Mouse (Mus musculus): ENCODE measurements around the gene Osmr. TPM values are rescaled to one million over a fixed set of nuclear protein-coding genes. Genes with fewer than 3 reads are reported as not detected.

Osmr gene
- polyA plus RNA-seq, 1 experiment from 2014 or later = 0.74 TPM

DNA sequence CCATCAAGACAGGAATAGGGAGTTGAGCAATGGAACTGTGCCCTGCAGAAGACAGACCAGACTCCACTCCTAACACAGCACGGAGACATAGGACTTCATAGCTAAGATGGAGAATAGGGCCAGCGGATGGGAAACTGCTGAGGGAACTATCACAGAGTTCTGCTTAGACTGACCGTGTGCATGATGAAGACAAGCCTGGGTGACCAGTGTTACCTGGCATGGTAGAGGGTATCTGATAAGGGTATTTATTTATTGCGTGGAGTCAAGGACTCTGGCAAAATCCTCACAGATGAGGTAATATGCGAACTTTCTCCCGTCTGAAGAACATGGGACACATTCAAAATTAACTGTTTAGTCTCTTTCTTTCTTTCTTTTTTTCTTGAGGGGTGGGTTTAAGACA lies 9.5 kb upstream of the Osmr start:
- no peak overlapping the region for H3K4me2 ChIP-seq
- H3K27ac ChIP-seq = no peak overlapping the region
- H3K4me3 ChIP-seq (replicated peaks) = no peak overlapping the region
- H3K9ac ChIP-seq (replicated peaks) = no peak overlapping the region
- WGBS = 90% methylated on average over 6 of the region's 6 CpGs
- H3K36me3 ChIP-seq = no peaks in the 10 kb centered on the region
- no peak for ATAC-seq (ENCODE audit: insufficient number of reproducible peaks, insufficient read depth, low FRiP score, low TSS enrichment, low read depth)
- H3K27me3 ChIP-seq = no peaks in the 10 kb centered on the region
- H3K9me3 ChIP-seq = no peaks in the 10 kb centered on the region
- H3K4me1 ChIP-seq (replicated peaks) = 0 out of 2 replicates have a peak, but pooled peaks cover 1% of the 10 kb centered on the region

DNA sequence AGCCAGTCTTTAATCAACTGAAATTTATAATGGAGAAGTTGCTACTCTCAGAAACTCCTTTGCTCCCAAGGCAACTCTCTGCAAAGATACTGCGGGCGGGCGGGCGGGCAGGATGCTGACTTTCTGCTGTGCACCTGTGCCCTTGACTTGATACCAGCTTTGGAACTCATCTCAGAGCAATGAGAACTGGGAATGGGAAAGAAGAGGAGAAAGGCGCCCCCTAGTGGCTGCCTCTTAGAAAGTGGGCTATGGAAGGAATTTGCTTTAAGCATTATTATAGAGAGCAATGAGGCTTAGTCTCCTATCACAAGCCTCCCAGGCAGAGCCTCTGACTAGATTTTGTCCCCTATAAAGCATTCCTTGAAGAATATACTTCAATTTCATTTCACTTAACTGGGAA lies 9.0 kb upstream of the Osmr start:
- H3K27ac ChIP-seq = no peak overlapping the region
- no peak overlapping the region for H3K4me2 ChIP-seq
- H3K36me3 ChIP-seq = no peaks in the 10 kb centered on the region
- 48% methylated on average over 5 of the region's 5 CpGs for WGBS
- no peak overlapping the region for H3K4me3 ChIP-seq (replicated peaks)
- H3K27me3 ChIP-seq = no peaks in the 10 kb centered on the region
- no peak overlapping the region for H3K9ac ChIP-seq (replicated peaks)
- no peaks in the 10 kb centered on the region for H3K9me3 ChIP-seq
- ATAC-seq (ENCODE audit: insufficient number of reproducible peaks, insufficient read depth, low FRiP score, low TSS enrichment, low read depth) = no peak
- 0 out of 2 replicates have a peak, but pooled peaks cover 3% of the 10 kb centered on the region for H3K4me1 ChIP-seq (replicated peaks)

GRCm38 (mm10) chr15:6883091-6883490 lies 8.3 kb upstream of the Osmr start:
- Histone ChIP-seq H3K27me3 (no peaks in the 10 kb centered on the region), H3K27ac (no peak overlapping the region), H3K4me3 (replicated peaks) (no peak overlapping the region), H3K9me3 (no peaks in the 10 kb centered on the region), H3K4me1 (replicated peaks) (0 out of 2 replicates have a peak, but pooled peaks cover 3% of the 10 kb centered on the region), H3K4me2 (no peak overlapping the region), H3K36me3 (no peaks in the 10 kb centered on the region), H3K9ac (replicated peaks) (no peak overlapping the region)
- no peak for ATAC-seq (ENCODE audit: insufficient number of reproducible peaks, insufficient read depth, low FRiP score, low TSS enrichment, low read depth)
- WGBS = 76% methylated on average over 4 of the region's 4 CpGs

DNA sequence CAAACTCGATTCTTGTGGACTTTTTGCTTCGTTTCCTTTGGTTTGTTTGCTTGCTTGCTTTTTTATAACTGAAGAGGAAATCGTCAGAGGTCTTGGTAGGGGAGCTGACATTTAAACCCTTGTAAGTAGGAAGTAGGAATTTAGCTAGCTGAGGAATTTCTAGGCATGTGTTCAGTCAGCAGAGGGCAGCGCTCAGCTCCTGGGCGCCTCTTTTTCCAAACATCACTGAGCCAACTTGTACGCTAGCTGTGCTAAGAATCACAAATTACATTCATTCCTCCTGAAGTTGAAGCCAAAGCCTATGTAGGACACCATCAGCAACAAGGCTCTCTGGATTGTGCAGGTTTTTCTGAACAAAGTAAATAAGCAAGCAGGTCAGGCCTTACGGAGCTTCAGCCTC lies 7.4 kb upstream of the Osmr start:
- Histone ChIP-seq H3K27ac (no peak overlapping the region), H3K9me3 (no peaks in the 10 kb centered on the region), H3K9ac (replicated peaks) (no peak overlapping the region), H3K27me3 (no peaks in the 10 kb centered on the region), H3K36me3 (no peaks in the 10 kb centered on the region), H3K4me2 (no peak overlapping the region), H3K4me3 (replicated peaks) (no peak overlapping the region), H3K4me1 (replicated peaks) (0 out of 2 replicates have a peak, but pooled peaks cover 3% of the 10 kb centered on the region)
- ATAC-seq (ENCODE audit: insufficient number of reproducible peaks, insufficient read depth, low FRiP score, low TSS enrichment, low read depth) = no peak
- WGBS = 44% methylated on average over 7 of the region's 7 CpGs

DNA sequence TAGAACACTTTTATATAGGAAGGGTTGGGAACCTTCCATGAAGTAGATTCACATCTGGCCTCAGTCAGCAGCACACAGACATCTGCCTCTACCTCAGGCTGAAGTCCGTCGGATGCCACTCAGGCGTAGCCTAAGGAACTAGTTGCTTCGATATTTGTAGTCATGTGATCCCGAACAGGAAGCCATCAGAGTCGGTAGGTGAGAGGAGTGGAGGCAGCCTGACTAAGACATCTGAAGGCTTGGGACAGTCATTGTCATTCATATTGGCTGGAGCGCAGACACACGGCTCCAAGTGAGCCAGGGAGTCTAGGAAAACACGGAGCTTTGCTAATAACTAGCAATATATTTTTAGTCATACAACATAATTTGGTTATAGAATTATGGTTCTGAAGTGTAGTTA lies 6.4 kb upstream of the Osmr start:
- no peak for ATAC-seq (ENCODE audit: insufficient number of reproducible peaks, insufficient read depth, low FRiP score, low TSS enrichment, low read depth)
- no peak overlapping the region for H3K9ac ChIP-seq (replicated peaks)
- H3K27me3 ChIP-seq = no peaks in the 10 kb centered on the region; the same call in 1 of the 2 replicates
- H3K36me3 ChIP-seq = no peaks in the 10 kb centered on the region
- H3K4me2 ChIP-seq = no peak overlapping the region
- whole genome bisulfite sequencing = 84% methylated on average over 9 of the region's 9 CpGs
- no peak overlapping the region for H3K27ac ChIP-seq
- H3K9me3 ChIP-seq = no peaks in the 10 kb centered on the region
- H3K4me1 ChIP-seq (replicated peaks) = 0 out of 2 replicates have a peak, but pooled peaks cover 3% of the 10 kb centered on the region
- H3K4me3 ChIP-seq (replicated peaks) = no peak overlapping the region

GRCm38 (mm10) chr15:6873807-6874600 lies 765 bp downstream of the Osmr start:
- Histone ChIP-seq H3K4me1 (replicated peaks) (no peaks in the 10 kb centered on the region; the same call in 1 of the 2 replicates), H3K9ac (replicated peaks) (peak overlapping the region; percentile 52), H3K4me2 (peak overlapping the region; percentile 88), H3K27ac (no peak overlapping the region), H3K4me3 (replicated peaks) (peak overlapping the region; percentile 52), H3K27me3 (peaks cover 27% of the 10 kb centered on the region), H3K9me3 (no peaks in the 10 kb centered on the region), H3K36me3 (no peaks in the 10 kb centered on the region)
- no peak; the same call in 1 of the 2 replicates for ATAC-seq (ENCODE audit: insufficient number of reproducible peaks, insufficient read depth, low FRiP score, low TSS enrichment, low read depth)
- WGBS = under 1% methylated on average over 52 of the region's 52 CpGs

GRCm38 (mm10) chr15:6873154-6873806 lies 1.5 kb downstream of the Osmr start:
- no peaks in the 10 kb centered on the region; the same call in 1 of the 2 replicates for H3K4me1 ChIP-seq (replicated peaks)
- no peaks in the 10 kb centered on the region for H3K9me3 ChIP-seq
- H3K36me3 ChIP-seq = no peaks in the 10 kb centered on the region
- peaks cover 27% of the 10 kb centered on the region for H3K27me3 ChIP-seq
- H3K4me3 ChIP-seq (replicated peaks) = peak overlapping the region; percentile 52
- no peak overlapping the region for H3K9ac ChIP-seq (replicated peaks)
- WGBS = 38% methylated on average over 17 of the region's 17 CpGs
- H3K4me2 ChIP-seq = peak overlapping the region; percentile 88
- ATAC-seq (ENCODE audit: insufficient number of reproducible peaks, insufficient read depth, low FRiP score, low TSS enrichment, low read depth) = no peak
- no peak overlapping the region for H3K27ac ChIP-seq

DNA sequence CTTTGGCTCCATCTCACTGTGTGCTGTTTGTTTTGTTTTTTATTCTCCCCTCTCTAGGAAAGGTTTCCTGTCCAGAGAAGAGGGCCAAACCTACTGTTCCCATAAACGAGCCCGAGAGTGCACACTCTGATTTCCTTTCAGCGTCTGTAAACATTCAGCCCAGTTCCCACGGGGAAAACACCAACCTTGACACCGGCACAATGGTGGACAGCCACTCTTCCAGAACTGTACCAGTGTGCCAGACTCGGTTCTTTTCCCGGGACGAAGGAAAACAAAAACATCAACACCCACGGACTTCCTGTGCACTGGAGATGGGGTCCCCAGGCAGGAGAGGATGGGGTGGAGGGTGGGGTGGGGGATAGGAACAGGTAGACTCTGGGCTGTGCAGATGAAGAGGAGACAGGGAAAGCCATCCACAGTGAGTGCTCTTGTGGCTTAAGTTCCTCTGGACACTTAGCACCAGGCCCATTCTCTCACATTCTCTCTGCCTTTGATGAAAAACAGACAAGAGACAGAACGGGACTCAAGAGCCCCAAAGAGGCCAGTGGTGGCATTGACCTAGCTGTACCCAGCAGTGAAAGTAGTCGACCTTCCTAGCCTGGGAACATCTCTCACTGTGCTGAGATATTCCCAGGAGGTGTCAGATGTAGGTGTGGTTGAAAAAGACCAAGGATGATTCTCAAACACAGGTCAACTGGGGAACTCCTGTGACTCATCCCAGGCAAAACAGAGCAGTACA lies 3.0 kb downstream of the Osmr start:
- Histone ChIP-seq H3K9me3 (no peaks in the 10 kb centered on the region), H3K9ac (replicated peaks) (no peak overlapping the region), H3K27me3 (peaks cover 27% of the 10 kb centered on the region), H3K36me3 (no peaks in the 10 kb centered on the region), H3K27ac (no peak overlapping the region), H3K4me2 (no peak overlapping the region), H3K4me1 (replicated peaks) (no peaks in the 10 kb centered on the region; the same call in 1 of the 2 replicates), H3K4me3 (replicated peaks) (no peak overlapping the region)
- 56% methylated on average over 11 of the region's 11 CpGs for WGBS
- ATAC-seq (ENCODE audit: insufficient number of reproducible peaks, insufficient read depth, low FRiP score, low TSS enrichment, low read depth) = no peak

DNA sequence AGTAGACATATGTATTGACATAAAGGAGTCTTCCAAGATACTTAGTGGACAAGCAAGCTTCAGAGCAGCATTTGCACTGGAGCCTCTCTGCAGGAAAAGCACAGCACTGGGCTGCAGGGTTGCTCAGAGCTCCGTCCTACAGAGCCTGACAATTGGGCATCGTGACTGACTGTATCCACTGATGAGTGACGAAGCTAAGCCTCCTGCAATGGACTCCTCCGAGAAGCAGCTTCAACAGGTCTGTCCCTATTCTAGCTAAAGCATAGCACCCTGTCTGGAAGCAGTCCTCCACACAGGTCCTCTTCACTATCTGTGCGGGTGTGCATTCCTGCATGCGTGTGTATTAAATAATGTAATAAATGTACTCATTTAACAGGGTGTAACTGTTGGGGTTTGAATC lies 7.9 kb downstream of the Osmr start:
- H3K4me2 ChIP-seq = no peak overlapping the region
- H3K9ac ChIP-seq (replicated peaks) = no peak overlapping the region
- H3K27ac ChIP-seq = no peak overlapping the region
- no peak overlapping the region for H3K4me3 ChIP-seq (replicated peaks)
- no peak for ATAC-seq (ENCODE audit: insufficient number of reproducible peaks, insufficient read depth, low FRiP score, low TSS enrichment, low read depth)
- H3K9me3 ChIP-seq = no peaks in the 10 kb centered on the region
- H3K27me3 ChIP-seq = no peaks in the 10 kb centered on the region
- WGBS = 84% methylated on average over 6 of the region's 6 CpGs
- H3K36me3 ChIP-seq = no peaks in the 10 kb centered on the region
- H3K4me1 ChIP-seq (replicated peaks) = no peaks in the 10 kb centered on the region

- Histone ChIP-seq H3K27ac (no peak overlapping the region), H3K27me3 (no peaks in the 10 kb centered on the region), H3K4me2 (no peak overlapping the region), H3K4me3 (replicated peaks) (no peak overlapping the region), H3K9ac (replicated peaks) (no peak overlapping the region), H3K36me3 (no peaks in the 10 kb centered on the region), H3K9me3 (no peaks in the 10 kb centered on the region), H3K4me1 (replicated peaks) (no peaks in the 10 kb centered on the region)
- ATAC-seq (ENCODE audit: insufficient number of reproducible peaks, insufficient read depth, low FRiP score, low TSS enrichment, low read depth) = no peak
- 83% methylated on average over 4 of the region's 4 CpGs for WGBS
Measured at GRCm38 (mm10) chr15:6862125-6862524, 12.6 kb downstream of the Osmr start.

GRCm38 (mm10) chr15:6861617-6862016 lies 13.2 kb downstream of the Osmr start:
- H3K4me3 ChIP-seq (replicated peaks) = no peak overlapping the region
- no peaks in the 10 kb centered on the region for H3K4me1 ChIP-seq (replicated peaks)
- ATAC-seq (ENCODE audit: insufficient number of reproducible peaks, insufficient read depth, low FRiP score, low TSS enrichment, low read depth) = no peak
- no peak overlapping the region for H3K27ac ChIP-seq
- H3K9ac ChIP-seq (replicated peaks) = no peak overlapping the region
- no peaks in the 10 kb centered on the region for H3K36me3 ChIP-seq
- no peak overlapping the region for H3K4me2 ChIP-seq
- H3K9me3 ChIP-seq = no peaks in the 10 kb centered on the region
- WGBS = 82% methylated on average over 7 of the region's 7 CpGs
- H3K27me3 ChIP-seq = no peaks in the 10 kb centered on the region

Measured in limb, embryonic 12.5 days (tissue).